Mouse (Mus musculus): ENCODE data around the gene 2010111I01Rik. TPM values are rescaled to one million over a fixed set of nuclear protein-coding genes. Genes with fewer than 3 reads are reported as not detected.
"Not testable (repeated sequence)": the region's sequence is repeated elsewhere in the genome, so short reads cannot be mapped to it uniquely, and the experiment has no call there.

The 2010111I01Rik gene
- polyA plus RNA-seq, 1 experiment: 22.5 TPM

GRCm38 (mm10) chr13:63073911-63074675, 109.4 kb downstream of the 2010111I01Rik start:
- Histone ChIP-seq H3K27me3 (ENCODE audit: control insufficient read depth, insufficient read depth, low read length) (no peaks in the 10 kb centered on the region), H3K36me3 (ENCODE audit: control insufficient read depth, insufficient read depth, low read length) (no peaks in the 10 kb centered on the region), H3K4me1 (ENCODE audit: control insufficient read depth, insufficient read depth, insufficient read length) (no peaks in the 10 kb centered on the region), H3K4me3 (ENCODE audit: extremely low read depth, insufficient read depth, insufficient read length) (no peak overlapping the region), H3K27ac (ENCODE audit: insufficient read depth, low read length) (no peak overlapping the region)
- 70% methylated on average over 9 of the region's 9 CpGs for WGBS
- TF ChIP-seq POLR2A (IDR thresholded peaks at IDR 0.05; ENCODE audit: low read depth, low read length) (no peak), CTCF (IDR thresholded peaks at IDR 0.05; ENCODE audit: extremely low read depth, insufficient read depth, insufficient read length, insufficient replicate concordance) (no peak)
- no peak for DNase-seq (ENCODE audit: low read depth in 1 of 2, low spot score in 2 of 2)

GRCm38 (mm10) chr13:63074676-63074991, 109.9 kb downstream of the 2010111I01Rik start:
- H3K27ac ChIP-seq (ENCODE audit: insufficient read depth, low read length): no peak overlapping the region

GRCm38 (mm10) chr13:63075331-63075855, 110.7 kb downstream of the 2010111I01Rik start:
- TF ChIP-seq CTCF (IDR thresholded peaks at IDR 0.05; ENCODE audit: extremely low read depth, insufficient read depth, insufficient read length, insufficient replicate concordance) (no peak), POLR2A (IDR thresholded peaks at IDR 0.05; ENCODE audit: low read depth, low read length) (no peak)
- DNase-seq (ENCODE audit: low read depth in 1 of 2, low spot score in 2 of 2): no peak
- Histone ChIP-seq H3K27ac (ENCODE audit: insufficient read depth, low read length) (no peak overlapping the region), H3K27me3 (ENCODE audit: control insufficient read depth, insufficient read depth, low read length) (no peaks in the 10 kb centered on the region), H3K36me3 (ENCODE audit: control insufficient read depth, insufficient read depth, low read length) (no peaks in the 10 kb centered on the region), H3K4me1 (ENCODE audit: control insufficient read depth, insufficient read depth, insufficient read length) (no peaks in the 10 kb centered on the region), H3K4me3 (ENCODE audit: extremely low read depth, insufficient read depth, insufficient read length) (no peak overlapping the region)
- 94% methylated on average over 2 of the region's 2 CpGs for WGBS

More at GRCm38 (mm10) chr13:63074676-63074991, 109.9 kb downstream of the 2010111I01Rik start:
- WGBS: 89% methylated on average over 3 of the region's 3 CpGs
- no peak overlapping the region for H3K4me3 ChIP-seq (ENCODE audit: extremely low read depth, insufficient read depth, insufficient read length)
- no peaks in the 10 kb centered on the region for H3K27me3 ChIP-seq (ENCODE audit: control insufficient read depth, insufficient read depth, low read length)
- no peak for DNase-seq (ENCODE audit: low read depth in 1 of 2, low spot score in 2 of 2)
- TF ChIP-seq CTCF (IDR thresholded peaks at IDR 0.05; ENCODE audit: extremely low read depth, insufficient read depth, insufficient read length, insufficient replicate concordance): no peak
- no peak for TF ChIP-seq POLR2A (IDR thresholded peaks at IDR 0.05; ENCODE audit: low read depth, low read length)
- no peaks in the 10 kb centered on the region for H3K4me1 ChIP-seq (ENCODE audit: control insufficient read depth, insufficient read depth, insufficient read length)
- H3K36me3 ChIP-seq (ENCODE audit: control insufficient read depth, insufficient read depth, low read length): no peaks in the 10 kb centered on the region

GRCm38 (mm10) chr13:63080191-63080590, 115.5 kb downstream of the 2010111I01Rik start:
- no peak for DNase-seq (ENCODE audit: low read depth in 1 of 2, low spot score in 2 of 2)
- Histone ChIP-seq H3K36me3 (ENCODE audit: control insufficient read depth, insufficient read depth, low read length) (no peaks in the 10 kb centered on the region), H3K4me1 (ENCODE audit: control insufficient read depth, insufficient read depth, insufficient read length) (no peaks in the 10 kb centered on the region), H3K27ac (ENCODE audit: insufficient read depth, low read length) (no peak overlapping the region), H3K4me3 (ENCODE audit: extremely low read depth, insufficient read depth, insufficient read length) (no peak overlapping the region), H3K27me3 (ENCODE audit: control insufficient read depth, insufficient read depth, low read length) (no peaks in the 10 kb centered on the region)
- TF ChIP-seq CTCF (IDR thresholded peaks at IDR 0.05; ENCODE audit: extremely low read depth, insufficient read depth, insufficient read length, insufficient replicate concordance): no peak
- TF ChIP-seq POLR2A (IDR thresholded peaks at IDR 0.05; ENCODE audit: low read depth, low read length): no peak
- WGBS: 83% methylated on average over 4 of the region's 4 CpGs

GRCm38 (mm10) chr13:63080823-63081222, 116.1 kb downstream of the 2010111I01Rik start:
- H3K27ac ChIP-seq (ENCODE audit: insufficient read depth, low read length): no peak overlapping the region
- no peaks in the 10 kb centered on the region for H3K36me3 ChIP-seq (ENCODE audit: control insufficient read depth, insufficient read depth, low read length)
- WGBS: 90% methylated on average over 2 of the region's 2 CpGs
- no peak for DNase-seq (ENCODE audit: low read depth in 1 of 2, low spot score in 2 of 2)
- H3K27me3 ChIP-seq (ENCODE audit: control insufficient read depth, insufficient read depth, low read length): no peaks in the 10 kb centered on the region
- no peaks in the 10 kb centered on the region for H3K4me1 ChIP-seq (ENCODE audit: control insufficient read depth, insufficient read depth, insufficient read length)
- no peak overlapping the region for H3K4me3 ChIP-seq (ENCODE audit: extremely low read depth, insufficient read depth, insufficient read length)
- TF ChIP-seq POLR2A (IDR thresholded peaks at IDR 0.05; ENCODE audit: low read depth, low read length) (no peak), CTCF (IDR thresholded peaks at IDR 0.05; ENCODE audit: extremely low read depth, insufficient read depth, insufficient read length, insufficient replicate concordance) (no peak)

GRCm38 (mm10) chr13:63082555-63083136, 118.0 kb downstream of the 2010111I01Rik start:
- no peaks in the 10 kb centered on the region for H3K4me1 ChIP-seq (ENCODE audit: control insufficient read depth, insufficient read depth, insufficient read length)
- no peak for TF ChIP-seq CTCF (IDR thresholded peaks at IDR 0.05; ENCODE audit: extremely low read depth, insufficient read depth, insufficient read length, insufficient replicate concordance)
- TF ChIP-seq POLR2A (IDR thresholded peaks at IDR 0.05; ENCODE audit: low read depth, low read length): no peak
- 87% methylated on average over 5 of the region's 5 CpGs for WGBS
- no peak overlapping the region for H3K27ac ChIP-seq (ENCODE audit: insufficient read depth, low read length)
- H3K36me3 ChIP-seq (ENCODE audit: control insufficient read depth, insufficient read depth, low read length): no peaks in the 10 kb centered on the region
- no peaks in the 10 kb centered on the region for H3K27me3 ChIP-seq (ENCODE audit: control insufficient read depth, insufficient read depth, low read length)
- no peak for DNase-seq (ENCODE audit: low read depth in 1 of 2, low spot score in 2 of 2)
- no peak overlapping the region for H3K4me3 ChIP-seq (ENCODE audit: extremely low read depth, insufficient read depth, insufficient read length)

GRCm38 (mm10) chr13:63083139-63083538, 118.4 kb downstream of the 2010111I01Rik start:
- not testable (repeated sequence) for DNase-seq (ENCODE audit: low read depth in 1 of 2, low spot score in 2 of 2); H3K36me3 ChIP-seq (ENCODE audit: control insufficient read depth, insufficient read depth, low read length); H3K4me1 ChIP-seq (ENCODE audit: control insufficient read depth, insufficient read depth, insufficient read length); H3K27me3 ChIP-seq (ENCODE audit: control insufficient read depth, insufficient read depth, low read length); H3K4me3 ChIP-seq (ENCODE audit: extremely low read depth, insufficient read depth, insufficient read length); H3K27ac ChIP-seq (ENCODE audit: insufficient read depth, low read length)
- WGBS: 91% methylated on average over 7 of the region's 7 CpGs
